Comparison of ENCODE assay signal across 9 mouse cellular contexts in genomic region chr2:173281021-173281937, GRCm38 (mm10). TPM values are rescaled to one million over a fixed set of nuclear protein-coding genes. Genes with fewer than 3 reads are reported as not detected.
DNase-seq lines count a peak whose midpoint lies in the region; ATAC-seq lines count a peak whose summit lies in the region.
"Had no signal": no experiment of that assay in that cellular context is flagged by ENCODE, and none has a peak within 500 bp of the region (broad histone marks: within the 10 kb centered on the region; RNA-seq: fewer than 3 reads in every experiment).

No protein-coding gene starts in this region.

- H3K9ac ChIP-seq in kidney, embryonic 14.5 days (ENCODE audit: low read depth, low read length): no peak overlapping the region
- H3K9ac ChIP-seq in heart, embryonic 16.5 days (ENCODE audit: low read length): no peak overlapping the region
- no peak overlapping the region for H3K9ac ChIP-seq in forebrain, embryonic 14.5 days (ENCODE audit: low read length)
- H3K9ac ChIP-seq: liver, embryonic 14.5 days had no signal

- no peaks in the 10 kb centered on the region for H3K27me3 ChIP-seq in kidney, embryonic 14.5 days (ENCODE audit: control insufficient read depth, insufficient read depth, low read length)
- H3K27me3 ChIP-seq in heart, embryonic 16.5 days (ENCODE audit: control insufficient read depth, insufficient read depth, low read length): no peaks in the 10 kb centered on the region
- H3K27me3 ChIP-seq in forebrain, embryonic 14.5 days (replicated peaks; ENCODE audit: control insufficient read depth, insufficient read depth, low read length): no peaks in the 10 kb centered on the region

- H3K27ac ChIP-seq in kidney, embryonic 14.5 days (ENCODE audit: low read depth, low read length): no peak overlapping the region
- peak overlapping the region; percentile 26; the same call in 1 of the 2 replicates for H3K27ac ChIP-seq in heart, embryonic 16.5 days (ENCODE audit: low read length)
- H3K27ac ChIP-seq in forebrain, embryonic 14.5 days (ENCODE audit: low read depth, low read length): no peak overlapping the region
- H3K27ac ChIP-seq: liver, embryonic 14.5 days had no signal

- DNase-seq in kidney, adult 11 months: peak; percentile 64
- DNase-seq in adipocyte (ENCODE audit: low spot score): peak; percentile 91
- DNase-seq in lung, postnatal 36 days: peak; percentile 79
- DNase-seq in left cerebral cortex, adult 9 months (ENCODE audit: low spot score in 2 of 2): no peak
- DNase-seq in urinary bladder, postnatal 25 days (ENCODE audit: low spot score): no peak
- no peak for DNase-seq in forebrain, embryonic 14.5 days (ENCODE audit: low spot score)

- WGBS in kidney, embryonic 14.5 days: 70% methylated on average over 9 of the region's 9 CpGs
- WGBS in heart, embryonic 16.5 days: 60% methylated on average over 9 of the region's 9 CpGs
- WGBS in forebrain, embryonic 14.5 days: 65% methylated on average over 9 of the region's 9 CpGs

- H3K9me3 ChIP-seq in kidney, embryonic 14.5 days (ENCODE audit: control insufficient read depth, low read length): no peaks in the 10 kb centered on the region
- H3K9me3 ChIP-seq in heart, embryonic 16.5 days (replicated peaks; ENCODE audit: control insufficient read depth, low read length): no peaks in the 10 kb centered on the region
- H3K9me3 ChIP-seq in forebrain, embryonic 14.5 days (replicated peaks; ENCODE audit: control insufficient read depth, low read length): no peaks in the 10 kb centered on the region

- no peak overlapping the region for H3K4me2 ChIP-seq in kidney, embryonic 14.5 days (replicated peaks; ENCODE audit: low read depth, low read length)
- H3K4me2 ChIP-seq in heart, embryonic 16.5 days (ENCODE audit: low read depth, low read length): no peak overlapping the region
- H3K4me2 ChIP-seq in forebrain, embryonic 14.5 days (ENCODE audit: low read length): no peak overlapping the region

- no peaks in the 10 kb centered on the region for H3K36me3 ChIP-seq in kidney, embryonic 14.5 days (ENCODE audit: control insufficient read depth, insufficient read depth, low read length)
- no peaks in the 10 kb centered on the region for H3K36me3 ChIP-seq in heart, embryonic 16.5 days (ENCODE audit: control insufficient read depth, insufficient read depth)
- no peaks in the 10 kb centered on the region for H3K36me3 ChIP-seq in forebrain, embryonic 14.5 days (ENCODE audit: control insufficient read depth, insufficient read depth, low read length)

- H3K4me3 ChIP-seq in kidney, embryonic 14.5 days (ENCODE audit: low read length): no peak overlapping the region
- no peak overlapping the region for H3K4me3 ChIP-seq in heart, embryonic 16.5 days (ENCODE audit: low read length)
- no peak overlapping the region for H3K4me3 ChIP-seq in forebrain, embryonic 14.5 days (ENCODE audit: low read depth, low read length)

- no peaks in the 10 kb centered on the region; the same call in 1 of the 2 replicates for H3K4me1 ChIP-seq in kidney, embryonic 14.5 days (ENCODE audit: control insufficient read depth, insufficient read depth, low read length)
- peaks cover 18% of the 10 kb centered on the region for H3K4me1 ChIP-seq in heart, embryonic 16.5 days (ENCODE audit: control insufficient read depth, insufficient read depth, low read length)
- peaks cover 6% of the 10 kb centered on the region; the same call in 1 of the 2 replicates for H3K4me1 ChIP-seq in forebrain, embryonic 14.5 days (ENCODE audit: control insufficient read depth, insufficient read depth, low read length)

- no peak for ATAC-seq in kidney, embryonic 14.5 days (ENCODE audit: low FRiP score, low TSS enrichment)
- peak; percentile 14 for ATAC-seq in heart, embryonic 16.5 days (replicated peaks; ENCODE audit: extremely low read depth, insufficient read depth, low FRiP score)
- ATAC-seq in forebrain, embryonic 14.5 days: no peak

RNA-seq across cellular contexts. Expression of gene Pmepa1, which starts 4.9 kb away (rescaled TPM):
- 4.9 and 5.8 TPM in 2 replicates for polyA plus RNA-seq in kidney, embryonic 14.5 days (2014; fragmentation: Nextera tagmentation; extraction: Ambion mirVana)
- 4.1 and 4.3 TPM in 2 replicates for polyA plus RNA-seq in heart, embryonic 16.5 days (2015; fragmentation: Nextera tagmentation; extraction: Ambion mirVana)
- 6.9 and 8.8 TPM in 2 replicates for polyA plus RNA-seq in forebrain, embryonic 14.5 days (2014; fragmentation: Nextera tagmentation; extraction: Ambion mirVana)

Comparison
In these comparisons a context has a peak if more than half of its experiments do, and no peak if none do; other contexts are left out.
1. DNase-seq: peak in kidney, adult 11 months (single experiment), adipocyte (single experiment) and lung, postnatal 36 days (single experiment); none in left cerebral cortex, adult 9 months (0 of 2), urinary bladder, postnatal 25 days (single experiment) and forebrain, embryonic 14.5 days (single experiment).